Mouse (Mus musculus) megakaryocyte, embryonic 14.5 days (primary cell): Measurements from ENCODE around the gene Tlx2. TPM values are rescaled to one million over a fixed set of nuclear protein-coding genes. Genes with fewer than 3 reads are reported as not detected.
A peak's percentile ranks its signal among the peaks of the same experiment; 100 is the strongest.

ENCODE experiments used
- H3K27me3 ChIP-seq: replicated peaks from 2 replicates; pipeline ENCODE3; 2012; ENCODE audit warnings: inconsistent platforms
- H3K36me3 ChIP-seq: replicated peaks from 2 replicates; pipeline ENCODE3; 2012; ENCODE audit warnings: low read length, inconsistent platforms, mixed read lengths
- H3K4me1 ChIP-seq: 2 replicates; pipeline ENCODE4 v1.6.1; 2012; ENCODE audit warnings: inconsistent platforms
- H3K4me3 ChIP-seq: replicated peaks from 2 replicates; pipeline ENCODE3; 2012; ENCODE audit warnings: moderate library complexity, mild to moderate bottlenecking, inconsistent platforms
- H3K9me3 ChIP-seq: 2 replicates; pipeline ENCODE4 v1.6.1; 2012; ENCODE audit warnings: inconsistent platforms
- FLI1 ChIP-seq: IDR thresholded peaks from 2 replicates; pipeline ENCODE4 v1.6.1; 2012; ENCODE audit warnings: low read length, inconsistent platforms, mixed read lengths
- GATA1 ChIP-seq: IDR thresholded peaks from 3 replicates; pipeline ENCODE4 v1.6.1; 2012; ENCODE audit warnings: mixed read lengths, low read length, inconsistent platforms, borderline replicate concordance
- polyA plus RNA-seq: library from polyadenylated mRNA; stranded (reverse); fragments of >175 nt; gene quantifications from 2 replicates; pipeline ENCODE4 v1.2.3, GENCODE M21; 2012; ENCODE audit warnings: low replicate concordance; ENCODE audit not compliant: insufficient read depth

Gene Tlx2
- polyA plus RNA-seq, 1 experiment: not detected

DNA sequence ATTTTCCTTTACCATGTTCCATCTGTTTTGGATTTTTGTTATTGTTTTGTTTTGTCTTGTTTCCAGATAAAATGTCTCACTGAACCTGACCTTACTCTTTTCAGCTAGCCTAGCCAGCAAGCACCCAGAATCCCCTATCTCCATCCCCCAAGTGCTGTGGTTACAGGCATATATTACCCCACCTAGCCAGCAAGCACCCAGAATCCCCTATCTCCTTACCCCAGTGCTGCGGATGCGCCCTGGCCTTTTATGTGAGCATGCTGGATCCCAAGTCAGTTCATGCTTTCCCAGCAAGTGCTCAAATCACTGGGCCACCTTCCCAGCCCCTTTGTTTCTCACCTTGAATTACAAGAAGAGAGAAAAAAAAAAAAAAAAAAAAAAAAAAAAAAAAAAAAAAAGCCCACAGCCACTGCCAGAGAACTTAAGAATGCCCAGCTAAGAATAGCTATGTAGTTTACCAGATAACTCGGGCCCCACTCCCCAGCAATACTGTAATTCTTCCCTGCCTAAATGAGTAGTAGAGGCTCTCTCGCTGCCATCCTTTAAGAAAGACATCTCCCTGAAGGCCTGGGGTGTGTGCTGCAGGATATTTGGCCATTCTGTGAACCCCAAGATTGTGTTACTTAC is 41.5 kb upstream of the Tlx2 start:
- TF ChIP-seq GATA1 (no peak), FLI1 (no peak)
- Histone ChIP-seq H3K4me1 (peaks cover 80% of the 10 kb centered on the region), H3K9me3 (no peaks in the 10 kb centered on the region), H3K4me3 (no peak overlapping the region), H3K27me3 (no peaks in the 10 kb centered on the region), H3K36me3 (peaks cover 35% of the 10 kb centered on the region)

- Histone ChIP-seq H3K36me3 (peaks cover 52% of the 10 kb centered on the region), H3K4me3 (peak within 1 kb of the TSS; percentile 100), H3K4me1 (peaks cover 61% of the 10 kb centered on the region), H3K27me3 (no peaks in the 10 kb centered on the region), H3K9me3 (no peaks in the 10 kb centered on the region)
- TF ChIP-seq FLI1: peak; percentile 50; the same call in 1 of the 2 replicates
- TF ChIP-seq GATA1: no peak
Measured at GRCm38 (mm10) chr6:83108762-83109668, 38.9 kb upstream of the Tlx2 start, which contains the start of gene Mrpl53. Mrpl53 (plus strand) TSS chr6:83109040.

- TF ChIP-seq GATA1: no peak
- TF ChIP-seq FLI1: no peak
- H3K36me3 ChIP-seq: peaks cover 63% of the 10 kb centered on the region
- peaks cover 62% of the 10 kb centered on the region for H3K4me1 ChIP-seq
- peak overlapping the region; percentile 100 for H3K4me3 ChIP-seq
- H3K27me3 ChIP-seq: no peaks in the 10 kb centered on the region
- no peaks in the 10 kb centered on the region for H3K9me3 ChIP-seq
Measured at GRCm38 (mm10) chr6:83107566-83108400, 37.7 kb upstream of the Tlx2 start.

- Histone ChIP-seq H3K36me3 (peaks cover 41% of the 10 kb centered on the region), H3K4me1 (peaks cover 52% of the 10 kb centered on the region), H3K9me3 (no peaks in the 10 kb centered on the region), H3K4me3 (no peak overlapping the region), H3K27me3 (no peaks in the 10 kb centered on the region)
- no peak for TF ChIP-seq FLI1
- no peak for TF ChIP-seq GATA1
Measured at GRCm38 (mm10) chr6:83104158-83104557, 34.1 kb upstream of the Tlx2 start.

DNA sequence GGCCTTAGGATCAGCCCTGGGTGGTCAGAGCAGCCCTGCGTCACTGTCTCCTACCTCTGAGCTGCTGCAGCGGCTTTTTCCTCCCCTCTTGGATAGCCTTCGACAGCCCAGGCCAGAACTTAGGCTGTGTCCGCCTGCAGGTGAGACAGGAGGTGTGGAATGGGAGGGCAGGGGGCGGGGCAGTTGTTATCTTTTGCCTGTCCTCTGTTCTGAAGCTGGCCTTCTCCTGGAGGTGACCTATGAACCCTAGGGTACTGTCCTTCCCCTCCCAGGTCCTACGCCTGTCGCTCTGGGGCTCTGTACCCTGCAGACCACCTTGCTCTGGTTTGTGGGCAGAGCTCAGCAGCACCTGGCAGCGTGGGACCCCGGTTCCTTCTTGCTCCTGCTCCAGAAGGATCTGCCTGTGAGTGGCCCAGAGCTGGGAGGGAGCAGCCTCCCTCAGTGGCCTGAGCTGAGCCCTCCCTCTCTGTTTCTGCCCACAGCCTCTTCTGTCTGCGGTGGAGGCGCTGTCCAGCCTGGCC is 33.1 kb upstream of the Tlx2 start:
- TF ChIP-seq GATA1 (no peak), FLI1 (no peak)
- Histone ChIP-seq H3K27me3 (no peaks in the 10 kb centered on the region), H3K4me3 (peak overlapping the region; percentile 69), H3K36me3 (peaks cover 41% of the 10 kb centered on the region), H3K4me1 (peaks cover 46% of the 10 kb centered on the region), H3K9me3 (no peaks in the 10 kb centered on the region)

GRCm38 (mm10) chr6:83101688-83102556 is 31.8 kb upstream of the Tlx2 start:
- Histone ChIP-seq H3K4me3 (peak overlapping the region; percentile 99), H3K9me3 (no peaks in the 10 kb centered on the region), H3K27me3 (peaks cover 1% of the 10 kb centered on the region), H3K4me1 (peaks cover 34% of the 10 kb centered on the region), H3K36me3 (peaks cover 33% of the 10 kb centered on the region)
- TF ChIP-seq GATA1 (no peak), FLI1 (no peak)

- Histone ChIP-seq H3K4me1 (peaks cover 36% of the 10 kb centered on the region), H3K9me3 (no peaks in the 10 kb centered on the region)
- no peak for TF ChIP-seq FLI1
- no peak for TF ChIP-seq GATA1
Measured at GRCm38 (mm10) chr6:83101316-83101687, 31.2 kb upstream of the Tlx2 start, which contains the start of the genes Ccdc142 and Gm42688. Ccdc142 (plus strand) TSS chr6:83101601. Gm42688 (plus strand) TSS chr6:83101617.

GRCm38 (mm10) chr6:83098411-83098810 is 28.3 kb upstream of the Tlx2 start:
- peaks cover 7% of the 10 kb centered on the region for H3K9me3 ChIP-seq
- H3K4me3 ChIP-seq: no peak overlapping the region
- H3K36me3 ChIP-seq: peaks cover 6% of the 10 kb centered on the region
- peaks cover 42% of the 10 kb centered on the region for H3K4me1 ChIP-seq
- peaks cover 14% of the 10 kb centered on the region for H3K27me3 ChIP-seq
- no peak for TF ChIP-seq FLI1
- TF ChIP-seq GATA1: no peak

More at GRCm38 (mm10) chr6:83101316-83101687, 31.2 kb upstream of the Tlx2 start, which contains the start of the genes Ccdc142 and Gm42688:
- H3K27me3 ChIP-seq: peaks cover 1% of the 10 kb centered on the region
- H3K36me3 ChIP-seq: peaks cover 28% of the 10 kb centered on the region
- peak within 1 kb of the TSS; percentile 99 for H3K4me3 ChIP-seq
